Mouse (Mus musculus): ENCODE measurements at regions not wholly inside any gene's neighbourhood (a gene's known extent, or its start where the extent isn't known, plus 50 kb on each side); places are given as distances from the start of the nearest gene placed in this dataset.

- DNase-seq = no peak
Measured at GRCm38 (mm10) chr2:167878255-167878865, 53.5 kb upstream of the Ptpn1 start.

DNA sequence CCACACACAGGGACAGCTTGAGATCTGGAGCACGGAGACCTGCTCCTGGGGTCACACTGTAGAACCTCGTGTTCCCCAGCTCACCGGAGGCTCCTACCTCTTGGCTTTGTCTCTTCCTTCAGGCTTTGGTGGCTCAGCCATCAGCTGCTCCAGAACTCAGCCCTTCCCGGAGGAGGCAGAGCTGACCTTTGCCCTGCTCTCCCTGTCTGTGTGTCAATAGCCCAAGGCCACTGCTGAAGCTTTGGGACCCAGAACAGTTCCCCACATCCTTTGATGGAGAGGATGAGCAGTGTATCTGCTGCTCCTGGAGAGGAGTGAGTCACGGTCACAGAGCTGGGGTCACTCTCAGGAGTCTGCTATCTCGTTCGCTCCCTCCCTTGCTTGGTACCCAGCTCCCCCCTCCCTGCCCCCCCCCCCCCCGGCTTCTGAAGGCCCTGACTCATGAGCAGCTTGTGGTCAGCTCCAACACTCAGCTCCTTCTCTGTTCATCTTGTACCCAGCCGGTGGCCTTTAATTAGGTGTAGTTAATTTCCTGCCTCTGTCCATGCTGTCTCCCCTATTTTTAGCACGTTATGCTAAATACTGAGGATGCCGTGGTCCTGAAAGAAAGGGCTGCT, 54.5 kb upstream of the Ptpn1 start:
- no peak for DNase-seq

DNA sequence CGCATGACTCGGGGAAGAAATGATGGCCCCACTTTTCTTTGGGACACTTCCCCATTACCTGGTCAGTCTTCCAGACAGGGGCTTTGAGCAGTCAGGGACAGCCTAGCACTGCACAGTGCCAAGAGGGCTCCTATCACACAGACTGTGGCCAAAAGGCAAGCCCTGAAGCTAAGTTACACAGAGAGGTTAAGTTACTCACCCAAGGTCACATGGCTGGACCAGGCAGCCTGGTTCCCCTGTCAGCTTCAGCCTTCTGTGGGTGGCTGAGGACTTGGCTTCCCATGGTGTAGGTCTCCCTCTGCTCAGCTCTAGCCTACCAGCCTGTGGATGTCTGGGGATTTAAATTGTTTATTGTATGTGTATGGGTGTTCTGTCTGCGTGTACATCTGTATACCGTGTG, 59.4 kb upstream of the Ptpn1 start:
- no peak for DNase-seq

DNA sequence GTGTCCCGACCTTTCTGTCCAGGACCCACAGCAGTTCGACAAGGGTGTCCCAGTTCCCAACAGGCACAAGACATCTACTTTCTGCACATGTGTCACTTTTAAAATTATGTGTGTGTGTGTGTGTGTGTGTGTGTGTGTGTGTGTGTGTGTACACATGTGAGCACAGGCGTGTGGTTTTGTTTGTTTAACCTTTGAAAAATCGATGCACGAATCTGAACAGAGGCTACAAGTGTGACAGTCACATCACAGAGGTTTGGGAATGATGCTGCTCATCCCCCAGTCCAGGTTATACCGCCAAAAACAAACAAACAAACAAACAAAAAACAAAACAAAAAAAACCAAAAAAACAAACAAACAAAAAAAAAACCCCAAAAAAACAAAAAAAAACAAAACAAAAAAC, 61.7 kb upstream of the Ptpn1 start:
- no peak for DNase-seq

- DNase-seq = no peak
Measured at GRCm38 (mm10) chr2:167866751-167867150, 65.1 kb upstream of the Ptpn1 start.

- no peak for DNase-seq
Measured at GRCm38 (mm10) chr2:167865525-167865924, 66.3 kb upstream of the Ptpn1 start.

DNA sequence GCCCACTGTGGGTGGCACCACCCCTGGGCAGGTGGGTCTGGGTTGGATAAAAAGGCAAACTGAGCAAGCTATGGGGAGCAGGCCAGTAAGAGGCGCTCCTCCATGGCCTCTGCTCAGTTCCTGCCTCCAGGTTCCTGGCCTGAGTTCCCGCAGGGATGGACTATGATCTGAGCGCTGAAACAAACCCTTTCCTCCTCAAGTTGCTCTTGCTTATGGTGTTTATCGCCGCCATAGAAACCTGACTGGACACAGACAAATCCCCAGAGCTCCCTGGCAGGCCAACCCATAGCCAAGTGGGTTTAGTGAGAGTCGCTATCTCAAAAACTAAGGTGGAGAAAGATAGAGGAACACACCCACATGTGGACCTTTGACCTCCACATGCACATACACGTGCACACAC, 67.2 kb upstream of the Ptpn1 start:
- no peak for DNase-seq

DNA sequence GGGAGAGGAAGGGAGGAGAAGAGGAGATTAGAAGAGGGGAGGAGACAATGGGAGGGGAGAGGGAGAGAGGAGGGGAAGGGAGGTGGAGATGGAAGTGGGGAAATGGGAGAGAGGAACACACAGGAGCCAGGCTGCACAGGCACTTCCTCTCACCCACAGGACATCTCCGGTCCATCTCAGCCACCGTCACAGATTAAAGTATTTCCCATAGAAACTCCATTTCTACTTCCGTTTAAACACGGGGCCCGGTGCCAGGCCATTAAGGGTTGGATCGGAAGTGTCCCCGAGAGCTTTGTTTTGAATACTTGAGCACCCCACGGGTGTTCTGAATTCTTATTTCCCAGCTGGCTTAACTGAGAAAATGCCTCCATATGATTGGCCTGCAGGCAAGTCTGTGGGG, 67.6 kb upstream of the Ptpn1 start:
- no peak for DNase-seq

DNA sequence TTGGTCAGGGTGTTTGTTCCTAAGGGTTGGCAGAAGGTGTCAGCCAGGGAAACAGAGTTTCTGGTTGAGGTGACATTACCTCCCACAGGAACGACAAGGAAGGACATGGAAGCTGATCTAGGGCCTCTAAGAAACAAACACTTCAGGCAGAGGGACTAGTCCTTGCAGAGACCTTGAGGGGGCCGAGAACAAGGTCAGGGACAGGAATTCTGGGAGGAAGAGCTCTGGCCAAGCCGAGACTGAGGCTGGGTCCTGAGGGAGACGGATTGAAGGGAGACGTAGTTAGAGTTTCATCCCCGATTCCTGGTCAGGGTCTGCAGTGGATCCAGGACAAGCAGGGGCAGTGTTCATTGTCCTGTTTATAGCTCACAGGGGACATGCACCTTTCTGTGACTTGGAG, 68.2 kb upstream of the Ptpn1 start:
- no peak for DNase-seq

- no peak for DNase-seq
Measured at GRCm38 (mm10) chr2:167861178-167861520, 70.7 kb upstream of the Ptpn1 start.

DNA sequence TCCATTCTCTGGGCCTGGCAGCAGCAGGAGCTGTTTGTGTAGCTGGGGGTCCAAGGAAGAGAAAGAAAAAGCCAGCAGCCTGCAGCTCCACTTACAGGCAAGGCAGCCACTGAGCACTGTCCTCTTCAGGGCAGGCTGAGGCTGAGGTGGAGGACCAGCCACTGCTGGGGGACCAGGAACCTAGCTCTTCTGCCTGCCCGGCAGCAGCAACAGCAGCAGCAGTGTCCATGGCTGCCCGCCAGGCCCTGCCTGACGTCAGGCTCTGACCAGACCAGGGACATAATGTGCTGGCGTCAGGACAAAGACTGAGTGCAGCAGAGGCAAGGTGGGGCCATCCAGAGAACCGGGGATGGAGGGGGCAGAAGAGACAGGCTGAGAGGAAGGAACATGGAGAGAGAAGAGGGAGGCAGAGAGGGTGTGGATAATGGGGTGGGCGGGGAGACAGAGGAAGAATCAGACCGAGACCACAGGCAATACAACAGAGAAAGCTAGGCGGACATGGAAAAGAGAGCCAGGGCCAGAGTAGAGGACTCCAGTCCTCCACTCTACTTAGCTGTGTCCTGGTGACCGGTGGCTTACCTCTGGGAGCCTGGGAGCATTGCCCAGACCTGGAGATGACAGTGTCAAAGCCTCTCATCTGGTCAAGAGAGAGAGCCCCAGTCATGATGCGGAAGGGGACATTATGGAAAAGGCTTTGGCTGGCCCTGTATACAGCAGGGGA, 71.2 kb upstream of the Ptpn1 start:
- peak; percentile 34 for DNase-seq

- no peak for DNase-seq
Measured at GRCm38 (mm10) chr2:167859575-167859974, 72.3 kb upstream of the Ptpn1 start.

DNA sequence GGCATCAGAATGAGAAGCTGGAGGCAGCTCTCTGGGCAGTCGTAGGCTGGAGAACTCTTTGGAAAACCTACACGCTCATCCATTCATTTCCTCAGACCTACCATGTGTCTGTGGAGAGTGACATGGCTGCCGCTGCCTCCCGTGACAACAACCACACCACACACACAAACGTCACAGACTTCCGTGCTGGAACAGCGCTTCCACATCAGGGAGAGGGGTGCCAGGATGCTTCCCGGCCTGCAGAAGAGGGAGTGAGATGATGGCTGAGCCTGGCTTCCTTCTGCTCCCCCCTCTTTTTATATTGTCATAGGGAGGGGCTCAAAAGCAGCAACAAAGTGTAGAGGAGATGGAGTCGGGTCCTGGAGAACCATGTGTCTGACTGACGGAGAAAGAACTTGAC, 73.5 kb upstream of the Ptpn1 start:
- DNase-seq = no peak

- no peak for DNase-seq
Measured at GRCm38 (mm10) chr2:167857911-167858310, 73.9 kb upstream of the Ptpn1 start.

DNA sequence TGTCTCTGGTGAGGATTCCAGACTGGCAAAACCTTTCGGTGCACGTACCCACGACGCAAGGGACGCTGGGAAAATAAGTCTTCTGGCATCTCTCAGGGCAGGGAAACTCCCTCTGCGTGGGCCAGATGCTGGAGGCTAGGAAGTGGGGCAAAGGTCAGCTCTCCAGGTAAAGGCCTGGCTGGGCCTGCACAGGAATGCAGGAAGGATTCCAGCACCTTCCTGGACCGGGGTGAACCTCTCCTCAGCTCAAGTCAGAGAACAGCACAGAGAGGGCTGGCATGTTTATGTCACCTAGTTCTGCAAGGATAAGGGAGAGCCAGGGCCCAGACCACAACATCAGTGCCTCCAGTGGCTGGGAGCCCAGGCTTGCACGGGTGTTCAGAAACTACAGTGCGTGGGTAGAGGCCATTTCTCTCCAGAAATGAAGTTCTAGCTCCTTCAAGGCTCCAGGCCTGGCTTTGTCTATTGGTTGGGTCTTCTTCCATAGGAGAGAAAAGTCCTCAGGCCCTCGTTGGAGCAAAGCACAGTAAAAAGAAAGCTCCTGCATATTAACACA, 74.9 kb upstream of the Ptpn1 start:
- no peak for DNase-seq

- DNase-seq = no peak
Measured at GRCm38 (mm10) chr2:167856020-167856419, 75.8 kb upstream of the Ptpn1 start.

DNA sequence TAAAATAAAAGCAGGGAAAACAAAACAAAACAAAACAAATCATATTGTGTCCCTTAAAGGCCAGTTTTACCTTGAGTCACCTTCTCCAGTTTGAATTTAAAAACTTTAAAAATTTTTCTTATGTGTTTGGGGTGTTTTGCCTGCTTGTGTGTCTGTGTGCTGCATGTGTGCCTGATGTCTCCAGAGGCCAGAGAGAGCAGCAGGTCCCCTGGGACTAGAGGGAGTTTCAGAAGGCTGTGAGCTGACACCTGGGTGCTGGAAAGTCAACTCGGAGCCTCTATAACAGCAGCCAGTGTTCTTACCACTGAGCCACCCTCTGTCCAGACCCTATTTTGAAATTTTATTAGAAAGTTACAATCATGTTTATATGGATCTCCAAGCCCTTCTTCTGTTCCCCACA, 77.8 kb upstream of the Ptpn1 start:
- DNase-seq = no peak

GRCm38 (mm10) chr2:167853411-167853821, 78.4 kb upstream of the Ptpn1 start:
- DNase-seq = no peak

DNA sequence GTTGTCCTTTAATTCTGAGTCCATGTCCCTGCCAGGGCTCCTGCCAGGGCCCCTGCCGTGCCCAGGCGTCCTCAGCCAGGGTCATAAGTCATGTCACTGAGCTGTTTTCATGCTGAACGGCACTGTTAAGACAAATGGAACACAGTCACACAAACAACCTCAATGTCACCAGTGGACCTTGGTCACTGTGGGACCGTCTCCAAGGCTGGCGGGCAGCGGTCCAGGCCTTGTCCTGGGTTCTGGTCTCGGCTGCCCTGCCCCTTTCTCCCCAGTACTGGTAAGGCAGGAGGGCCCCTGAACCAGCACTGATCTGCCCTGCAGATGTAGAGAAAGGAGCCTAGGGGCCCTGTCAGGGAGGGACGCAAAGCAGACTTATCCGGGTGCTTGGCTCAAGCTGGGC, 79.3 kb upstream of the Ptpn1 start:
- DNase-seq = no peak

GRCm38 (mm10) chr2:167851216-167851896, 80.5 kb upstream of the Ptpn1 start:
- no peak for DNase-seq

- DNase-seq = no peak
Measured at GRCm38 (mm10) chr2:167849999-167850552, 81.8 kb upstream of the Ptpn1 start.

- no peak for DNase-seq
Measured at GRCm38 (mm10) chr2:167848468-167849440, 83.1 kb upstream of the Ptpn1 start.
